Mouse (Mus musculus) neural tube, embryonic 10.5 days (tissue): ENCODE measurements at regions not wholly inside any gene's neighbourhood (a gene's known extent, or its start where the extent isn't known, plus 50 kb on each side); places are given as distances from the start of the nearest gene placed in this dataset.
"Not testable (repeated sequence)": the region's sequence is repeated elsewhere in the genome, so short reads cannot be mapped to it uniquely, and the experiment has no call there.

Experiments used
- DNase-seq: peaks from one replicate; pipeline ENCODE4 v3.0.0-alpha.2; 2017; ENCODE audit warnings: low spot score; ENCODE audit errors: extremely low spot score

- DNase-seq = no peak
These were observed 52.2 kb downstream of the Rhob start for GRCm38 (mm10) chr12:8447612-8448011.

- no peak for DNase-seq
These were observed 52.8 kb downstream of the Rhob start for GRCm38 (mm10) chr12:8447025-8447424.

GRCm38 (mm10) chr12:8444975-8445853 is 54.6 kb downstream of the Rhob start:
- DNase-seq = no peak

- no peak for DNase-seq
These were observed 55.8 kb downstream of the Rhob start for GRCm38 (mm10) chr12:8443917-8444453.

GRCm38 (mm10) chr12:8443253-8443661 is 56.6 kb downstream of the Rhob start:
- no peak for DNase-seq

GRCm38 (mm10) chr12:8441275-8441674 is 58.5 kb downstream of the Rhob start:
- no peak for DNase-seq

- no peak for DNase-seq
These were observed 59.4 kb downstream of the Rhob start for GRCm38 (mm10) chr12:8440373-8440772.

- DNase-seq = no peak
These were observed 59.9 kb downstream of the Rhob start for GRCm38 (mm10) chr12:8439957-8440356.

GRCm38 (mm10) chr12:8439486-8439885 is 60.3 kb downstream of the Rhob start:
- DNase-seq = no peak

GRCm38 (mm10) chr12:8438638-8439037 is 61.2 kb downstream of the Rhob start:
- no peak for DNase-seq

- DNase-seq = no peak
These were observed 62.7 kb downstream of the Rhob start for GRCm38 (mm10) chr12:8436976-8437580.

GRCm38 (mm10) chr12:8436553-8436952 is 63.3 kb downstream of the Rhob start:
- DNase-seq = no peak

- DNase-seq = not testable (repeated sequence)
These were observed 64.0 kb downstream of the Rhob start for GRCm38 (mm10) chr12:8435651-8436348.

GRCm38 (mm10) chr12:8428228-8428990 is 71.4 kb downstream of the Rhob start:
- no peak for DNase-seq

- no peak for DNase-seq
These were observed 75.3 kb downstream of the Rhob start for GRCm38 (mm10) chr12:8424515-8424914.

- no peak for DNase-seq
These were observed 77.1 kb downstream of the Rhob start for GRCm38 (mm10) chr12:8422676-8423075.

GRCm38 (mm10) chr12:8421271-8421567 is 78.6 kb downstream of the Rhob start:
- DNase-seq = no peak

GRCm38 (mm10) chr12:8420511-8421270 is 79.1 kb downstream of the Rhob start:
- no peak for DNase-seq

- DNase-seq = no peak
These were observed 80.9 kb downstream of the Rhob start for GRCm38 (mm10) chr12:8418890-8419289.

- no peak for DNase-seq
These were observed 82.5 kb downstream of the Rhob start for GRCm38 (mm10) chr12:8417127-8417790.
